Mouse (Mus musculus) left cerebral cortex, adult 2 months (tissue): ENCODE measurements at regions not wholly inside any gene's neighbourhood (a gene's known extent, or its start where the extent isn't known, plus 50 kb on each side); places are given as distances from the start of the nearest gene placed in this dataset.

Experiments
- DNase-seq, 2 experiments: peaks; one replicate each; pipeline ENCODE4 v3.0.0; 2021 to 2022; ENCODE audit warnings: low spot score in 2 of 2, mixed read lengths in 1 of 2; ENCODE audit errors: extremely low spot score in 1 of 2
- H3K27ac ChIP-seq: fragments of 200-600 bp; 2 replicates; pipeline ENCODE4 v1.8.1; 2022
- H3K4me3 ChIP-seq: fragments of 200-600 bp; 2 replicates; pipeline ENCODE4 v1.8.1; 2022
- CTCF ChIP-seq: fragments of 200-600 bp; IDR thresholded peaks from 2 replicates; pipeline ENCODE4 v1.8.1; 2022; ENCODE audit warnings: antibody characterized with exemption, mild to moderate bottlenecking, moderate library complexity
- intact Hi-C: fragments of 180-260 bp; cut with DNase I; formaldehyde crosslinking; loops from one replicate; pipeline ENCODE4 v1.15.1; 2025

- no peak for DNase-seq
- Histone ChIP-seq H3K4me3 (no peak overlapping the region), H3K27ac (no peak overlapping the region)
- no peak for TF ChIP-seq CTCF
- intact Hi-C loops: no loop called here
These were observed 58.0 kb upstream of the Abca12 start for GRCm38 (mm10) chr1:71472691-71473090.

GRCm38 (mm10) chr1:71483149-71483548 is 68.4 kb upstream of the Abca12 start:
- DNase-seq: no peak
- Histone ChIP-seq H3K4me3 (no peak overlapping the region), H3K27ac (no peak overlapping the region)
- TF ChIP-seq CTCF: no peak
- intact Hi-C loops: no loop called here

GRCm38 (mm10) chr1:71494576-71494975 is 62.4 kb upstream of the Atic start:
- DNase-seq: no peak
- Histone ChIP-seq H3K27ac (no peak overlapping the region), H3K4me3 (no peak overlapping the region)
- intact Hi-C loops: no loop called here
- TF ChIP-seq CTCF: no peak

- Histone ChIP-seq H3K27ac (no peak overlapping the region), H3K4me3 (no peak overlapping the region)
- no peak for DNase-seq
- intact Hi-C loops: loop anchor here (2.0 to 10.0 kb wide), 4 partner anchors 215 to 1724 kb away; no protein-coding TSS in a partner anchor
- TF ChIP-seq CTCF: peak; percentile 65
These were observed 51.1 kb upstream of the Atic start for GRCm38 (mm10) chr1:71505898-71506297.

- no peak for DNase-seq
- Histone ChIP-seq H3K4me3 (no peak overlapping the region), H3K27ac (no peak overlapping the region)
- TF ChIP-seq CTCF: no peak
- intact Hi-C loops: loop anchor here (5.0 to 10.0 kb wide), 3 partner anchors 616 to 1724 kb away; no protein-coding TSS in a partner anchor
These were observed 50.4 kb upstream of the Atic start for GRCm38 (mm10) chr1:71506534-71506933.
